Mouse (Mus musculus): ENCODE data around the gene Iqcj. TPM values are rescaled to one million over a fixed set of nuclear protein-coding genes. Genes with fewer than 3 reads are reported as not detected.

Iqcj gene
- polyA plus RNA-seq, 2 experiments = not detected

DNA sequence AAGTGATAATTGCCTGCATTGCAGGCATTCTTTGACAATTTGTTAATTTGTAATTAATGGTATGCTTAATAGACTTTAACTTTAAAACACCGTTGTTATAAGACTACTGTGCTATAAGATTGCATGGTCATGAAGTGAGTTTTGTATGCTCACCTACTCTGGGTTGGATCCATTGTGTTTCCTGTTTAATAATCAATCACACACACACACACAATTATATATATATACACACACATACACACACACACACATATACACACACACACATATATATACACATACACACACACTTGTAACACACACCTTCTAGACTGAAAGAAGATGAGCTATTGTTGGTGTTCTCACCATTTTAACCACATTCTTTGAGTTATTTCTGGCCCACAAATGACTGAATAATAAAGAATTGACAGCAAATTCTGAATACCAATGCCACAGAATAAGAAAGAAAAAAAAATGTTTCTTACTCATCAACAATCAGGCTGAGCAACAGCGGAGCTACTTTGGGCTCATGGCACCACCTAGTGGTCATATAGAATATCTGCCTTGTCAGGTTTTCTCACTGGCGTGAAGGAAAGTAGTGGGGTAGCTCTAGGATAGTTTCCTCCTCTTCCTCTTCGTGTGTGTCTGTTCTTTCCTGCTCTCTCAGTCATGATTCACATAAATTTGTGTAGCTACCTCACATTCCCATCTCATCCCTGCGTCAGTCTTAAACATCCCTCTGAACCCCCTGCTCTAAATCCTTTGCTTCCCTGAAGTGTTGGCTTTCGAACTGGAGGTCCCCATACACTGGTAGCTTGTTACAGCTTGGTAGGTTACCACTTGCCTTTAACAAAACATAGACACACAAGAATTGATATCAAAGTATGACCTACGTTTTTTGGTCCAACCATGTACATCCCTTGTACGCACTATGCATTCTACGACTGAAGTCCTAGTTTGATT is 153.7 kb downstream of the Iqcj start:
- no peaks in the 10 kb centered on the region for H3K4me1 ChIP-seq (ENCODE audit: control insufficient read depth, insufficient read depth, low read length)
- WGBS = 51% methylated on average over 9 of the region's 9 CpGs
- H3K4me3 ChIP-seq (replicated peaks; ENCODE audit: low read length) = no peak overlapping the region
- no peak overlapping the region for H3K27ac ChIP-seq (replicated peaks; ENCODE audit: low read depth, low read length)
- DNase-seq (ENCODE audit: low spot score) (peak; percentile 92), ATAC-seq (ENCODE audit: low FRiP score, low read depth) (no peak)
- H3K36me3 ChIP-seq (ENCODE audit: control insufficient read depth, insufficient read depth, low read length) = no peaks in the 10 kb centered on the region
- no peak overlapping the region for H3K4me2 ChIP-seq (replicated peaks; ENCODE audit: low read depth, low read length, severe bottlenecking)
- no peak for TF ChIP-seq POLR2A (IDR thresholded peaks at IDR 0.05; ENCODE audit: borderline replicate concordance, extremely low read depth, insufficient read depth, insufficient read length)
- H3K9me3 ChIP-seq (ENCODE audit: control insufficient read depth, low read length) = no peaks in the 10 kb centered on the region
- no peak overlapping the region for H3K9ac ChIP-seq (ENCODE audit: low read depth, low read length, severe bottlenecking)
- no peaks in the 10 kb centered on the region for H3K27me3 ChIP-seq (ENCODE audit: control insufficient read depth, insufficient read depth, low read length)

- 48% methylated on average over 2 of the region's 2 CpGs for WGBS
- Histone ChIP-seq H3K27me3 (ENCODE audit: control insufficient read depth, insufficient read depth, low read length) (0 out of 2 replicates have a peak, but pooled peaks cover 5% of the 10 kb centered on the region), H3K4me3 (replicated peaks; ENCODE audit: low read length) (no peak overlapping the region), H3K4me2 (replicated peaks; ENCODE audit: low read depth, low read length, severe bottlenecking) (no peak overlapping the region), H3K4me1 (ENCODE audit: control insufficient read depth, insufficient read depth, low read length) (no peaks in the 10 kb centered on the region), H3K36me3 (ENCODE audit: control insufficient read depth, insufficient read depth, low read length) (no peaks in the 10 kb centered on the region), H3K27ac (replicated peaks; ENCODE audit: low read depth, low read length) (no peak overlapping the region), H3K9me3 (ENCODE audit: control insufficient read depth, low read length) (no peaks in the 10 kb centered on the region), H3K9ac (ENCODE audit: low read depth, low read length, severe bottlenecking) (no peak overlapping the region)
- peak; percentile 21 for DNase-seq (ENCODE audit: low spot score)
- no peak for TF ChIP-seq POLR2A (IDR thresholded peaks at IDR 0.05; ENCODE audit: borderline replicate concordance, extremely low read depth, insufficient read depth, insufficient read length)
- ATAC-seq (ENCODE audit: low FRiP score, low read depth) = no peak
These were observed 161.5 kb downstream of the Iqcj start for GRCm38 (mm10) chr3:68053538-68053937.

GRCm38 (mm10) chr3:68055071-68055470 is 163.1 kb downstream of the Iqcj start:
- H3K9ac ChIP-seq (ENCODE audit: low read depth, low read length, severe bottlenecking) = no peak overlapping the region
- no peak for TF ChIP-seq POLR2A (IDR thresholded peaks at IDR 0.05; ENCODE audit: borderline replicate concordance, extremely low read depth, insufficient read depth, insufficient read length)
- H3K27ac ChIP-seq (replicated peaks; ENCODE audit: low read depth, low read length) = no peak overlapping the region
- WGBS = 49% methylated on average over 13 of the region's 13 CpGs
- 0 out of 2 replicates have a peak, but pooled peaks cover 5% of the 10 kb centered on the region for H3K27me3 ChIP-seq (ENCODE audit: control insufficient read depth, insufficient read depth, low read length)
- H3K9me3 ChIP-seq (ENCODE audit: control insufficient read depth, low read length) = no peaks in the 10 kb centered on the region
- no peak overlapping the region for H3K4me2 ChIP-seq (replicated peaks; ENCODE audit: low read depth, low read length, severe bottlenecking)
- H3K4me1 ChIP-seq (ENCODE audit: control insufficient read depth, insufficient read depth, low read length) = no peaks in the 10 kb centered on the region
- no peaks in the 10 kb centered on the region for H3K36me3 ChIP-seq (ENCODE audit: control insufficient read depth, insufficient read depth, low read length)
- no peak for DNase-seq (ENCODE audit: low spot score)
- no peak for ATAC-seq (ENCODE audit: low FRiP score, low read depth)
- H3K4me3 ChIP-seq (replicated peaks; ENCODE audit: low read length) = no peak overlapping the region

- 53% methylated on average over 23 of the region's 23 CpGs for WGBS
- Histone ChIP-seq H3K4me1 (ENCODE audit: control insufficient read depth, insufficient read depth, low read length) (no peaks in the 10 kb centered on the region), H3K27ac (replicated peaks; ENCODE audit: low read depth, low read length) (no peak overlapping the region), H3K4me2 (replicated peaks; ENCODE audit: low read depth, low read length, severe bottlenecking) (peak overlapping the region; percentile 33; the same call in 1 of the 2 replicates), H3K9ac (ENCODE audit: low read depth, low read length, severe bottlenecking) (no peak overlapping the region), H3K36me3 (ENCODE audit: control insufficient read depth, insufficient read depth, low read length) (no peaks in the 10 kb centered on the region), H3K4me3 (replicated peaks; ENCODE audit: low read length) (peak overlapping the region; percentile 18), H3K27me3 (ENCODE audit: control insufficient read depth, insufficient read depth, low read length) (0 out of 2 replicates have a peak, but pooled peaks cover 5% of the 10 kb centered on the region), H3K9me3 (ENCODE audit: control insufficient read depth, low read length) (no peaks in the 10 kb centered on the region)
- TF ChIP-seq POLR2A (IDR thresholded peaks at IDR 0.05; ENCODE audit: borderline replicate concordance, extremely low read depth, insufficient read depth, insufficient read length) = no peak
- DNase-seq (ENCODE audit: low spot score) (peak; percentile 85), ATAC-seq (ENCODE audit: low FRiP score, low read depth) (no peak)
These were observed 164.6 kb downstream of the Iqcj start for GRCm38 (mm10) chr3:68056373-68057275.

Measured in limb, embryonic 14.5 days (tissue).